In the genomic region with DNA sequence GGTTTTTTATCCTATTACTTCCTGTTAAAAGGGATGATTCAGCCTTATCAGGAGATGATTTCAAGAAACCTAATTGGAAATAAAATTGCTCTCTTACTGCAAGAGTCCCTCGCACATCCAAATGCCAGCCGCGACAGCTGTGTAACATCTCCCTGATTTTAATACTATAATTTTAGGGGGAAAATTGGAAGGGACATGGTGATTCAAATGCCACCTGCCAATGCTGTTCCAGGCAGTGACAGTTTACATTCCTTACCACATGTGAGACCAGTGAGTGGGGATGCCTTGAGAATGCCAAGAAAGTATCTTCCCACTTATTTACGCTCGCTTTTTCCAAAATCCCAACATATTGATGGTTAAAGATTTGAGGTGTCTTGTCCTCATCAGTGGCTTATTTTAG, we compare ENCODE assay signal across 22 mouse cellular contexts.
A peak's percentile ranks its signal among the peaks of the same experiment; 100 is the strongest.
DNase-seq lines count a peak whose midpoint lies in the region; ATAC-seq lines count a peak whose summit lies in the region.
"Had no signal": no experiment of that assay in that cellular context is flagged by ENCODE, and none has a peak within 500 bp of the region (broad histone marks: within the 10 kb centered on the region; RNA-seq: fewer than 3 reads in every experiment).

No protein-coding gene starts in this region.

- peak; percentile 11 for DNase-seq in embryonic facial prominence, embryonic 14.5 days (ENCODE audit: low spot score)
- DNase-seq in embryonic facial prominence, embryonic 10.5 days (ENCODE audit: low spot score): no peak
- DNase-seq in midbrain, embryonic 14.5 days: peak; percentile 34
- DNase-seq in heart, adult 18-20 months: no peak
- DNase-seq: adrenal gland, adult 8-10 months; adrenal gland, postnatal 25 days; cerebellum, adult 11 months; cerebellum, adult 2 months; cerebellum, adult 9-11 months; cerebellum, postnatal 25 days; gastrocnemius, postnatal 25 days; heart, adult 2 months had no signal

- H3K27me3 ChIP-seq in embryonic facial prominence, embryonic 14.5 days (replicated peaks; ENCODE audit: control insufficient read depth, insufficient read depth, low read length): no peaks in the 10 kb centered on the region
- no peaks in the 10 kb centered on the region for H3K27me3 ChIP-seq in embryonic facial prominence, embryonic 10.5 days (replicated peaks; ENCODE audit: low read depth, poor library complexity, severe bottlenecking)
- H3K27me3 ChIP-seq in forebrain, embryonic 15.5 days: no peaks in the 10 kb centered on the region
- H3K27me3 ChIP-seq in forebrain, embryonic 12.5 days: no peaks in the 10 kb centered on the region
- H3K27me3 ChIP-seq in midbrain, embryonic 14.5 days (ENCODE audit: control insufficient read depth, insufficient read depth, low read length): no peaks in the 10 kb centered on the region; the same call in 1 of the 2 replicates
- no peaks in the 10 kb centered on the region for H3K27me3 ChIP-seq in midbrain, embryonic 13.5 days
- no peaks in the 10 kb centered on the region for H3K27me3 ChIP-seq in forebrain, embryonic 16.5 days (replicated peaks; ENCODE audit: control insufficient read depth, insufficient read depth, low read length)
- H3K27me3 ChIP-seq: embryonic facial prominence, embryonic 13.5 days; hindbrain, embryonic 12.5 days; hindbrain, embryonic 15.5 days had no signal

- H3K4me2 ChIP-seq in embryonic facial prominence, embryonic 14.5 days (ENCODE audit: low read depth, low read length): no peak overlapping the region
- no peak overlapping the region for H3K4me2 ChIP-seq in forebrain, embryonic 15.5 days (replicated peaks)
- no peak overlapping the region for H3K4me2 ChIP-seq in forebrain, embryonic 12.5 days
- H3K4me2 ChIP-seq in midbrain, embryonic 14.5 days (ENCODE audit: low read length): no peak overlapping the region
- no peak overlapping the region for H3K4me2 ChIP-seq in midbrain, embryonic 13.5 days (replicated peaks)
- no peak overlapping the region for H3K4me2 ChIP-seq in forebrain, embryonic 16.5 days (ENCODE audit: low read length)
- H3K4me2 ChIP-seq: embryonic facial prominence, embryonic 13.5 days; heart, embryonic 11.5 days; hindbrain, embryonic 12.5 days; hindbrain, embryonic 15.5 days had no signal

- H3K4me3 ChIP-seq in embryonic facial prominence, embryonic 14.5 days (ENCODE audit: low read depth, low read length): no peak overlapping the region
- H3K4me3 ChIP-seq in embryonic facial prominence, embryonic 10.5 days: no peak overlapping the region
- no peak overlapping the region for H3K4me3 ChIP-seq in forebrain, embryonic 15.5 days
- no peak overlapping the region for H3K4me3 ChIP-seq in forebrain, embryonic 12.5 days (replicated peaks)
- no peak overlapping the region for H3K4me3 ChIP-seq in midbrain, embryonic 14.5 days (replicated peaks; ENCODE audit: low read depth, low read length)
- H3K4me3 ChIP-seq in midbrain, embryonic 13.5 days (replicated peaks): no peak overlapping the region
- no peak overlapping the region for H3K4me3 ChIP-seq in forebrain, embryonic 16.5 days (replicated peaks; ENCODE audit: low read length)
- H3K4me3 ChIP-seq: embryonic facial prominence, embryonic 13.5 days; heart, adult 2 months; hindbrain, embryonic 12.5 days; hindbrain, embryonic 15.5 days had no signal

- H3K9me3 ChIP-seq in embryonic facial prominence, embryonic 14.5 days (ENCODE audit: control insufficient read depth, low read length): no peaks in the 10 kb centered on the region
- no peaks in the 10 kb centered on the region for H3K9me3 ChIP-seq in embryonic facial prominence, embryonic 10.5 days
- H3K9me3 ChIP-seq in forebrain, embryonic 15.5 days: no peaks in the 10 kb centered on the region
- no peaks in the 10 kb centered on the region for H3K9me3 ChIP-seq in forebrain, embryonic 12.5 days
- H3K9me3 ChIP-seq in midbrain, embryonic 14.5 days (ENCODE audit: control insufficient read depth, low read length): no peaks in the 10 kb centered on the region
- H3K9me3 ChIP-seq in midbrain, embryonic 13.5 days: no peaks in the 10 kb centered on the region
- H3K9me3 ChIP-seq in forebrain, embryonic 16.5 days (ENCODE audit: control insufficient read depth, low read length): no peaks in the 10 kb centered on the region
- H3K9me3 ChIP-seq: embryonic facial prominence, embryonic 13.5 days; hindbrain, embryonic 12.5 days; hindbrain, embryonic 15.5 days had no signal

- no peaks in the 10 kb centered on the region for H3K4me1 ChIP-seq in embryonic facial prominence, embryonic 14.5 days (ENCODE audit: control insufficient read depth, insufficient read depth, low read length)
- no peaks in the 10 kb centered on the region for H3K4me1 ChIP-seq in embryonic facial prominence, embryonic 10.5 days
- peaks cover 3% of the 10 kb centered on the region; the same call in 1 of the 2 replicates for H3K4me1 ChIP-seq in forebrain, embryonic 15.5 days
- H3K4me1 ChIP-seq in forebrain, embryonic 12.5 days: peaks cover 4% of the 10 kb centered on the region; the same call in 1 of the 2 replicates
- H3K4me1 ChIP-seq in midbrain, embryonic 14.5 days (ENCODE audit: control insufficient read depth, insufficient read depth, low read length): peaks cover 5% of the 10 kb centered on the region; the same call in 1 of the 2 replicates
- no peaks in the 10 kb centered on the region for H3K4me1 ChIP-seq in midbrain, embryonic 13.5 days (replicated peaks)
- no peaks in the 10 kb centered on the region for H3K4me1 ChIP-seq in forebrain, embryonic 16.5 days (replicated peaks; ENCODE audit: control insufficient read depth, insufficient read depth, low read length)
- H3K4me1 ChIP-seq: embryonic facial prominence, embryonic 13.5 days; hindbrain, embryonic 12.5 days; hindbrain, embryonic 15.5 days had no signal

- H3K27ac ChIP-seq in embryonic facial prominence, embryonic 14.5 days (replicated peaks; ENCODE audit: low read depth, low read length): no peak overlapping the region
- H3K27ac ChIP-seq in embryonic facial prominence, embryonic 10.5 days (replicated peaks): no peak overlapping the region
- no peak overlapping the region for H3K27ac ChIP-seq in forebrain, embryonic 15.5 days (replicated peaks)
- H3K27ac ChIP-seq in forebrain, embryonic 12.5 days: no peak overlapping the region
- no peak overlapping the region for H3K27ac ChIP-seq in midbrain, embryonic 14.5 days (replicated peaks; ENCODE audit: low read depth, low read length)
- no peak overlapping the region for H3K27ac ChIP-seq in midbrain, embryonic 13.5 days
- H3K27ac ChIP-seq in forebrain, embryonic 16.5 days (ENCODE audit: low read length): no peak overlapping the region
- H3K27ac ChIP-seq: embryonic facial prominence, embryonic 13.5 days; heart, adult 2 months; hindbrain, embryonic 12.5 days; hindbrain, embryonic 15.5 days had no signal

- H3K36me3 ChIP-seq in embryonic facial prominence, embryonic 14.5 days (ENCODE audit: control insufficient read depth, insufficient read depth, low read length): no peaks in the 10 kb centered on the region
- no peaks in the 10 kb centered on the region for H3K36me3 ChIP-seq in embryonic facial prominence, embryonic 10.5 days (replicated peaks)
- no peaks in the 10 kb centered on the region for H3K36me3 ChIP-seq in forebrain, embryonic 15.5 days
- H3K36me3 ChIP-seq in forebrain, embryonic 12.5 days (replicated peaks): no peaks in the 10 kb centered on the region
- no peaks in the 10 kb centered on the region for H3K36me3 ChIP-seq in midbrain, embryonic 14.5 days (ENCODE audit: control insufficient read depth, insufficient read depth, low read length)
- no peaks in the 10 kb centered on the region for H3K36me3 ChIP-seq in midbrain, embryonic 13.5 days
- H3K36me3 ChIP-seq in forebrain, embryonic 16.5 days (ENCODE audit: control insufficient read depth, insufficient read depth): no peaks in the 10 kb centered on the region
- H3K36me3 ChIP-seq: embryonic facial prominence, embryonic 13.5 days; hindbrain, embryonic 12.5 days; hindbrain, embryonic 15.5 days had no signal

- ATAC-seq in embryonic facial prominence, embryonic 14.5 days (ENCODE audit: low read depth): no peak
- 0 out of 2 replicates have a peak, but pooled peaks have one; percentile 53 for ATAC-seq in forebrain, embryonic 15.5 days (replicated peaks)
- ATAC-seq in forebrain, embryonic 12.5 days (ENCODE audit: low FRiP score): no peak
- no peak for ATAC-seq in midbrain, embryonic 14.5 days (ENCODE audit: low FRiP score, low TSS enrichment)
- ATAC-seq in midbrain, embryonic 13.5 days: no peak
- 0 out of 2 replicates have a peak, but pooled peaks have one; percentile 40 for ATAC-seq in forebrain, embryonic 16.5 days
- ATAC-seq: activated CD4-positive, CD25-positive, alpha-beta regulatory T cell, adult 4 months; intestine, postnatal 0 days had no signal

- no peak overlapping the region for H3K9ac ChIP-seq in embryonic facial prominence, embryonic 14.5 days (ENCODE audit: low read depth, low read length)
- no peak overlapping the region for H3K9ac ChIP-seq in forebrain, embryonic 15.5 days (replicated peaks)
- H3K9ac ChIP-seq in forebrain, embryonic 12.5 days: no peak overlapping the region
- H3K9ac ChIP-seq in midbrain, embryonic 14.5 days (replicated peaks; ENCODE audit: low read length): no peak overlapping the region
- no peak overlapping the region for H3K9ac ChIP-seq in midbrain, embryonic 13.5 days (replicated peaks)
- no peak overlapping the region for H3K9ac ChIP-seq in forebrain, embryonic 16.5 days (replicated peaks; ENCODE audit: low read depth, low read length)
- H3K9ac ChIP-seq: embryonic facial prominence, embryonic 13.5 days; hindbrain, embryonic 12.5 days; hindbrain, embryonic 15.5 days had no signal

- 79% methylated on average over 5 of the region's 5 CpGs for WGBS in embryonic facial prominence, embryonic 14.5 days
- 97% methylated on average over 5 of the region's 5 CpGs for WGBS in embryonic facial prominence, embryonic 10.5 days
- 82% methylated on average over 5 of the region's 5 CpGs for WGBS in forebrain, embryonic 15.5 days
- 92% methylated on average over 5 of the region's 5 CpGs for WGBS in forebrain, embryonic 12.5 days
- WGBS in midbrain, embryonic 14.5 days: 74% methylated on average over 5 of the region's 5 CpGs
- WGBS in midbrain, embryonic 13.5 days: 90% methylated on average over 5 of the region's 5 CpGs
- 70% methylated on average over 5 of the region's 5 CpGs for WGBS in forebrain, embryonic 16.5 days

Comparison
In these comparisons a context has a peak if more than half of its experiments do, and no peak if none do; other contexts are left out.
1. ATAC-seq: peak in forebrain, embryonic 15.5 days (single experiment) and forebrain, embryonic 16.5 days (single experiment); none in embryonic facial prominence, embryonic 14.5 days (single experiment), forebrain, embryonic 12.5 days (single experiment), midbrain, embryonic 14.5 days (single experiment) and midbrain, embryonic 13.5 days (single experiment).
2. DNase-seq: peak in embryonic facial prominence, embryonic 14.5 days (single experiment) and midbrain, embryonic 14.5 days (single experiment); none in embryonic facial prominence, embryonic 10.5 days (single experiment) and heart, adult 18-20 months (0 of 2).